Mouse (Mus musculus) embryonic facial prominence, embryonic 15.5 days (tissue): ENCODE measurements around the gene Myadml2. TPM values are rescaled to one million over a fixed set of nuclear protein-coding genes. Genes with fewer than 3 reads are reported as not detected.

Experiments
- ATAC-seq: fragments of 200-750 bp; cut with Nextera tagmentation; 2 replicates; pipeline ENCODE4 v1.8.0; 2017; ENCODE audit warnings: low read depth, moderate TSS enrichment; ENCODE audit not compliant: insufficient number of reproducible peaks, low FRiP score, low TSS enrichment
- H3K27ac ChIP-seq: fragments of 300-500 bp; sonication (generic); replicated peaks from 2 replicates; pipeline ENCODE4 v1.5.1; 2015; ENCODE audit warnings: mild to moderate bottlenecking, inconsistent platforms
- H3K27me3 ChIP-seq: fragments of 300-500 bp; sonication (generic); 2 replicates; pipeline ENCODE4 v1.6.1; 2015; ENCODE audit warnings: inconsistent platforms
- H3K36me3 ChIP-seq: fragments of 300-500 bp; sonication (generic); 2 replicates; pipeline ENCODE4 v1.6.1; 2015; ENCODE audit warnings: mild to moderate bottlenecking, inconsistent platforms
- H3K4me1 ChIP-seq: fragments of 300-500 bp; sonication (generic); 2 replicates; pipeline ENCODE4 v1.6.1; 2015; ENCODE audit warnings: inconsistent platforms
- H3K4me2 ChIP-seq: fragments of 300-500 bp; sonication (generic); replicated peaks from 2 replicates; pipeline ENCODE4 v1.6.1; 2015; ENCODE audit warnings: mild to moderate bottlenecking, inconsistent platforms
- H3K4me3 ChIP-seq: fragments of 300-500 bp; sonication (generic); replicated peaks from 2 replicates; pipeline ENCODE4 v1.5.1; 2015; ENCODE audit warnings: mild to moderate bottlenecking, inconsistent platforms
- H3K9ac ChIP-seq: fragments of 300-500 bp; sonication (generic); 2 replicates; pipeline ENCODE4 v1.6.1; 2015; ENCODE audit warnings: inconsistent platforms
- H3K9me3 ChIP-seq: fragments of 300-500 bp; sonication (generic); replicated peaks from 2 replicates; pipeline ENCODE4 v1.6.1; 2016; ENCODE audit warnings: inconsistent platforms
- WGBS: fragments of 180-500 bp; shearing (Covaris S2); methylation state at CpG from one replicate; pipeline ENCODE4 v1.1.7; 2015; 5-methylcytosine and 5-hydroxymethylcytosine counted together
- microRNA-seq: library from miRNA; unstranded; fragments of <30 nt; microRNA quantifications from one replicate; pipeline ENCODE4, GENCODE M21; 2016; ENCODE audit warnings: borderline number of aligned reads
- polyA plus RNA-seq: library from polyadenylated mRNA; unstranded; fragments of >200 nt; fragmentation: Nextera tagmentation; extraction: Ambion mirVana; gene quantifications from 2 replicates; pipeline ENCODE4 v1.2.1, GENCODE M21; 2015

The Myadml2 gene
- polyA plus RNA-seq, 1 experiment from 2014 or later, result 1.0 TPM

GRCm38 (mm10) chr11:120606764-120607163 lies 41.2 kb downstream of the Myadml2 start:
- Histone ChIP-seq H3K4me2 (no peak overlapping the region), H3K27ac (no peak overlapping the region), H3K27me3 (0 out of 2 replicates have a peak, but pooled peaks cover 3% of the 10 kb centered on the region), H3K9ac (no peak overlapping the region), H3K36me3 (peaks cover 65% of the 10 kb centered on the region), H3K9me3 (no peaks in the 10 kb centered on the region), H3K4me1 (peaks cover 15% of the 10 kb centered on the region), H3K4me3 (no peak overlapping the region)
- 77% methylated on average over 4 of the region's 4 CpGs for WGBS
- ATAC-seq, result no peak

- Histone ChIP-seq H3K27me3 (0 out of 2 replicates have a peak, but pooled peaks cover 3% of the 10 kb centered on the region), H3K4me3 (no peak overlapping the region), H3K9ac (no peak overlapping the region), H3K36me3 (peaks cover 61% of the 10 kb centered on the region), H3K4me2 (no peak overlapping the region), H3K9me3 (no peaks in the 10 kb centered on the region), H3K27ac (no peak overlapping the region), H3K4me1 (peaks cover 15% of the 10 kb centered on the region)
- ATAC-seq, result no peak
- 90% methylated on average over 7 of the region's 7 CpGs for WGBS
These were observed 42.3 kb downstream of the Myadml2 start for GRCm38 (mm10) chr11:120605667-120606066.

- H3K36me3 ChIP-seq, result peaks cover 66% of the 10 kb centered on the region
- H3K4me1 ChIP-seq, result peaks cover 21% of the 10 kb centered on the region
- no peaks in the 10 kb centered on the region for H3K27me3 ChIP-seq
- ATAC-seq, result no peak
- H3K4me2 ChIP-seq, result no peak overlapping the region
- WGBS, result 85% methylated on average over 2 of the region's 2 CpGs
- no peak overlapping the region for H3K9ac ChIP-seq
- no peak overlapping the region for H3K4me3 ChIP-seq
- no peak overlapping the region for H3K27ac ChIP-seq
- H3K9me3 ChIP-seq, result no peaks in the 10 kb centered on the region
These were observed 44.4 kb downstream of the Myadml2 start for GRCm38 (mm10) chr11:120603545-120603944.

GRCm38 (mm10) chr11:120600716-120601115 lies 47.2 kb downstream of the Myadml2 start:
- no peaks in the 10 kb centered on the region for H3K9me3 ChIP-seq
- no peaks in the 10 kb centered on the region for H3K27me3 ChIP-seq
- peaks cover 67% of the 10 kb centered on the region for H3K36me3 ChIP-seq
- no peak overlapping the region for H3K4me3 ChIP-seq
- peaks cover 30% of the 10 kb centered on the region for H3K4me1 ChIP-seq
- no peak for ATAC-seq
- no peak overlapping the region for H3K4me2 ChIP-seq
- no peak overlapping the region for H3K9ac ChIP-seq
- WGBS, result 88% methylated on average over 3 of the region's 3 CpGs
- H3K27ac ChIP-seq, result no peak overlapping the region

GRCm38 (mm10) chr11:120598990-120599549 lies 48.9 kb downstream of the Myadml2 start:
- peak overlapping the region; percentile 93 for H3K27ac ChIP-seq
- H3K9ac ChIP-seq, result peak overlapping the region; percentile 63
- peaks cover 31% of the 10 kb centered on the region for H3K4me1 ChIP-seq
- H3K27me3 ChIP-seq, result no peaks in the 10 kb centered on the region
- peaks cover 64% of the 10 kb centered on the region for H3K36me3 ChIP-seq
- no peaks in the 10 kb centered on the region for H3K9me3 ChIP-seq
- WGBS, result 42% methylated on average over 17 of the region's 17 CpGs
- peak overlapping the region; percentile 73 for H3K4me2 ChIP-seq
- no peak for ATAC-seq
- peak overlapping the region; percentile 95 for H3K4me3 ChIP-seq

- Histone ChIP-seq H3K27ac (peak within 1 kb of the TSS; percentile 93), H3K9me3 (no peaks in the 10 kb centered on the region), H3K9ac (peak within 1 kb of the TSS; percentile 99), H3K27me3 (no peaks in the 10 kb centered on the region), H3K4me3 (peak within 1 kb of the TSS; percentile 95), H3K4me1 (peaks cover 31% of the 10 kb centered on the region), H3K36me3 (peaks cover 64% of the 10 kb centered on the region), H3K4me2 (peak within 1 kb of the TSS; percentile 79)
- WGBS, result under 1% methylated on average over 88 of the region's 88 CpGs
- ATAC-seq, result peak; percentile 96
These were observed 49.5 kb downstream of the Myadml2 start, which contains the start of the genes Alyref and Anapc11 for GRCm38 (mm10) chr11:120598283-120598989. Gene Alyref (minus strand): TSS chr11:120598365. Gene Anapc11 (plus strand): TSS chr11:120598421.

GRCm38 (mm10) chr11:120597240-120598235 lies 50.4 kb downstream of the Myadml2 start:
- peak; percentile 47 for ATAC-seq
- H3K4me3 ChIP-seq, result peak overlapping the region; percentile 95
- peak overlapping the region; percentile 99 for H3K9ac ChIP-seq
- H3K4me2 ChIP-seq, result peak overlapping the region; percentile 79
- no peaks in the 10 kb centered on the region for H3K27me3 ChIP-seq
- peaks cover 64% of the 10 kb centered on the region for H3K36me3 ChIP-seq
- WGBS, result 3% methylated on average over 98 of the region's 99 CpGs
- peak overlapping the region; percentile 93 for H3K27ac ChIP-seq
- H3K4me1 ChIP-seq, result peaks cover 31% of the 10 kb centered on the region
- no peaks in the 10 kb centered on the region for H3K9me3 ChIP-seq

Small RNAs within 50 kb of the gene (microRNA-seq; reads per million reads assigned to microRNA genes)
- gene Mir6936, result 0.86 reads per million

Other genes starting within 250 kb of the Myadml2 start
- 34.1 and 36.3 TPM in 2 replicates for gene Nploc4, start 210.4 kb downstream of the Myadml2 start, polyA plus RNA-seq
- 1.9 and 2.1 TPM in 2 replicates for gene Tspan10, start 205.5 kb downstream of the Myadml2 start, polyA plus RNA-seq
- gene Pde6g, start 194.7 kb downstream of the Myadml2 start, polyA plus RNA-seq, result 0.26 and 0.31 TPM in 2 replicates
- 14.0 and 15.5 TPM in 2 replicates for gene Oxld1, start 190.1 kb downstream of the Myadml2 start, polyA plus RNA-seq
- gene Ccdc137, start 190.0 kb downstream of the Myadml2 start, polyA plus RNA-seq, result 32.4 and 38.5 TPM in 2 replicates
- gene Arl16, start 180.6 kb downstream of the Myadml2 start, polyA plus RNA-seq, result 57.1 and 57.8 TPM in 2 replicates
- 118 and 126 TPM in 2 replicates for gene Mrpl12, start 163.5 kb downstream of the Myadml2 start, polyA plus RNA-seq
- gene Slc25a10, start 156.3 kb downstream of the Myadml2 start, polyA plus RNA-seq, result 47.3 and 53.6 TPM in 2 replicates
- gene Gcgr, start 117.5 kb downstream of the Myadml2 start, polyA plus RNA-seq, result 0.60 TPM in 2 replicates
- 235 and 237 TPM in 2 replicates for gene Mcrip1, start 98.4 kb downstream of the Myadml2 start, polyA plus RNA-seq
- gene Ppp1r27, start 97.0 kb downstream of the Myadml2 start, polyA plus RNA-seq, result 1.8 and 2.3 TPM in 2 replicates
- 831 and 838 TPM in 2 replicates for gene P4hb, start 74.9 kb downstream of the Myadml2 start, polyA plus RNA-seq
- gene Arhgdia, start 66.5 kb downstream of the Myadml2 start, polyA plus RNA-seq, result 593 and 594 TPM in 2 replicates
- gene Alyref, start 49.8 kb downstream of the Myadml2 start, polyA plus RNA-seq, result 420 and 426 TPM in 2 replicates
- 219 and 224 TPM in 2 replicates for gene Anapc11, start 49.7 kb downstream of the Myadml2 start, polyA plus RNA-seq
- 1.8 and 1.9 TPM in 2 replicates for gene Npb, start 39.7 kb downstream of the Myadml2 start, polyA plus RNA-seq
- gene Pcyt2, start 30.2 kb downstream of the Myadml2 start, polyA plus RNA-seq, result 141 TPM in 2 replicates
- gene Sirt7, start 22.9 kb downstream of the Myadml2 start, polyA plus RNA-seq, result 34.7 and 35.0 TPM in 2 replicates
- 36.4 and 38.7 TPM in 2 replicates for gene Mafg, start 14.6 kb downstream of the Myadml2 start, polyA plus RNA-seq
- gene Pycr1, start 4.4 kb downstream of the Myadml2 start, polyA plus RNA-seq, result 53.8 and 54.5 TPM in 2 replicates
- 6.2 and 7.4 TPM in 2 replicates for gene Notum, start 13.0 kb upstream of the Myadml2 start, polyA plus RNA-seq
- 114 and 120 TPM in 2 replicates for gene Aspscr1, start 24.8 kb upstream of the Myadml2 start, polyA plus RNA-seq
- gene Cenpx, start 65.6 kb upstream of the Myadml2 start, polyA plus RNA-seq, result 145 and 157 TPM in 2 replicates
- 69.7 and 82.2 TPM in 2 replicates for gene Lrrc45, start 65.8 kb upstream of the Myadml2 start, polyA plus RNA-seq
- 64.5 and 75.4 TPM in 2 replicates for gene Rac3, start 73.3 kb upstream of the Myadml2 start, polyA plus RNA-seq
- gene Dcxr, start 79.1 kb upstream of the Myadml2 start, polyA plus RNA-seq, result 35.9 and 36.6 TPM in 2 replicates
- gene Cbr2, start 84.0 kb upstream of the Myadml2 start, polyA plus RNA-seq, result 193 and 315 TPM in 2 replicates
- 3.8 and 5.9 TPM in 2 replicates for gene Hmga1b, start 114.6 kb upstream of the Myadml2 start, polyA plus RNA-seq
- gene Rfng, start 136.0 kb upstream of the Myadml2 start, polyA plus RNA-seq, result 56.0 and 62.0 TPM in 2 replicates
- 205 and 214 TPM in 2 replicates for gene Gps1, start 136.1 kb upstream of the Myadml2 start, polyA plus RNA-seq
- gene Dus1l, start 148.2 kb upstream of the Myadml2 start, polyA plus RNA-seq, result 61.4 and 64.4 TPM in 2 replicates
- 46.2 and 48.8 TPM in 2 replicates for gene Fasn, start 176.4 kb upstream of the Myadml2 start, polyA plus RNA-seq